Mouse (Mus musculus) midbrain, embryonic 14.5 days (tissue): ENCODE data around the gene Smg5. TPM values are rescaled to one million over a fixed set of nuclear protein-coding genes. Genes with fewer than 3 reads are reported as not detected.

ENCODE experiments used
- ATAC-seq: fragments of 200-750 bp; cut with Nextera tagmentation; 2 replicates; pipeline ENCODE4 v1.8.0; 2017; ENCODE audit warnings: moderate number of reproducible peaks, moderate library complexity; ENCODE audit not compliant: low FRiP score, low TSS enrichment
- DNase-seq: peaks from one replicate; pipeline ENCODE4 v3.0.0-alpha.2; 2015
- H3K27ac ChIP-seq: fragments of 300-500 bp; sonication (generic); replicated peaks from 2 replicates; pipeline ENCODE4 v1.5.1; 2014; ENCODE audit warnings: mild to moderate bottlenecking, low read depth, low read length, moderate library complexity
- H3K27me3 ChIP-seq: fragments of 300-500 bp; sonication (generic); 2 replicates; pipeline ENCODE4 v1.6.1; 2014; ENCODE audit warnings: low read length, control low read depth, mixed read lengths; ENCODE audit not compliant: control insufficient read depth, insufficient read depth
- H3K36me3 ChIP-seq: fragments of 300-500 bp; sonication (generic); 2 replicates; pipeline ENCODE4 v1.6.1; 2014; ENCODE audit warnings: low read length, control low read depth; ENCODE audit not compliant: control insufficient read depth, insufficient read depth
- H3K4me1 ChIP-seq: fragments of 300-500 bp; sonication (generic); 2 replicates; pipeline ENCODE4 v1.6.1; 2014; ENCODE audit warnings: mild to moderate bottlenecking, antibody characterized with exemption, low read length, control low read depth; ENCODE audit not compliant: control insufficient read depth, insufficient read depth
- H3K4me2 ChIP-seq: fragments of 300-500 bp; sonication (generic); 2 replicates; pipeline ENCODE4 v1.6.1; 2014; ENCODE audit warnings: mild to moderate bottlenecking, low read length, moderate library complexity
- H3K4me3 ChIP-seq: fragments of 300-500 bp; sonication (generic); replicated peaks from 2 replicates; pipeline ENCODE4 v1.5.1; 2014; ENCODE audit warnings: low read depth, low read length
- H3K9ac ChIP-seq: fragments of 300-500 bp; sonication (generic); replicated peaks from 2 replicates; pipeline ENCODE4 v1.6.1; 2014; ENCODE audit warnings: mild to moderate bottlenecking, low read length, moderate library complexity
- H3K9me3 ChIP-seq: fragments of 300-500 bp; sonication (generic); 2 replicates; pipeline ENCODE4 v1.6.1; 2016; ENCODE audit warnings: low read length, control low read depth, mixed read lengths; ENCODE audit not compliant: control insufficient read depth
- WGBS: fragments of 180-500 bp; shearing (Covaris S2); extraction: QIAGEN DNeasy Blood & Tissue Kit; methylation state at CpG from one replicate; pipeline ENCODE4 v1.1.7; 2014; 5-methylcytosine and 5-hydroxymethylcytosine counted together
- polyA plus RNA-seq: library from polyadenylated mRNA; unstranded; fragments of >200 nt; fragmentation: Nextera tagmentation; extraction: Ambion mirVana; gene quantifications from 2 replicates; pipeline ENCODE4 v1.2.1, GENCODE M21; 2014

Gene Smg5
- polyA plus RNA-seq, 1 experiment from 2014 or later: 57.0 TPM

GRCm38 (mm10) chr3:88411681-88412080 is 75.6 kb downstream of the Smg5 start:
- Histone ChIP-seq H3K36me3 (peaks cover 44% of the 10 kb centered on the region), H3K4me3 (no peak overlapping the region), H3K27me3 (no peaks in the 10 kb centered on the region), H3K9me3 (no peaks in the 10 kb centered on the region), H3K4me2 (no peak overlapping the region), H3K27ac (no peak overlapping the region), H3K4me1 (peaks cover 14% of the 10 kb centered on the region; the same call in 1 of the 2 replicates), H3K9ac (no peak overlapping the region)
- no peak for DNase-seq
- no peak for ATAC-seq
- WGBS: 93% methylated on average over 4 of the region's 4 CpGs

Other genes starting within 250 kb of the Smg5 start
- gene Mef2d, start 193.9 kb upstream of the Smg5 start, polyA plus RNA-seq: 22.3 and 23.7 TPM in 2 replicates
- 0.21 and 0.22 TPM in 2 replicates for gene Rhbg, start 81.6 kb upstream of the Smg5 start, polyA plus RNA-seq
- gene Gm38392, start 49.0 kb upstream of the Smg5 start, polyA plus RNA-seq: not detected in 2 replicates
- gene Tsacc, start 39.3 kb upstream of the Smg5 start, polyA plus RNA-seq: 8.0 and 8.1 TPM in 2 replicates
- gene Cct3, start 39.1 kb upstream of the Smg5 start, polyA plus RNA-seq: 444 and 493 TPM in 2 replicates
- 56.6 and 64.3 TPM in 2 replicates for gene Glmp, start 11.2 kb upstream of the Smg5 start, polyA plus RNA-seq
- gene Tmem79, start 112 bp upstream of the Smg5 start, polyA plus RNA-seq: 1.2 and 1.7 TPM in 2 replicates
- gene Paqr6, start 28.3 kb downstream of the Smg5 start, polyA plus RNA-seq: 0.63 and 1.6 TPM in 2 replicates
- not detected in 2 replicates for gene Bglap3, start 36.5 kb downstream of the Smg5 start, polyA plus RNA-seq
- gene Bglap2, start 42.4 kb downstream of the Smg5 start, polyA plus RNA-seq: not detected in 2 replicates
- gene Bglap, start 48.2 kb downstream of the Smg5 start, polyA plus RNA-seq: 0.66 TPM in 1 of 2 replicates, not detected in the other
- 24.9 and 28.3 TPM in 2 replicates for gene Pmf1, start 74.1 kb downstream of the Smg5 start, polyA plus RNA-seq
- 34.1 and 38.0 TPM in 2 replicates for gene Slc25a44, start 88.9 kb downstream of the Smg5 start, polyA plus RNA-seq
- gene Sema4a, start 124.9 kb downstream of the Smg5 start, polyA plus RNA-seq: 28.8 and 32.1 TPM in 2 replicates
- 31.0 and 34.3 TPM in 2 replicates for gene Lmna, start 173.7 kb downstream of the Smg5 start, polyA plus RNA-seq
- gene Mex3a, start 196.1 kb downstream of the Smg5 start, polyA plus RNA-seq: 50.8 and 51.8 TPM in 2 replicates
- gene Rab25, start 212.0 kb downstream of the Smg5 start, polyA plus RNA-seq: not detected in 2 replicates
- 93.4 and 154 TPM in 2 replicates for gene Lamtor2, start 216.8 kb downstream of the Smg5 start, polyA plus RNA-seq
- 42.4 and 47.8 TPM in 2 replicates for gene Ubqln4, start 217.5 kb downstream of the Smg5 start, polyA plus RNA-seq
- gene Ssr2, start 239.6 kb downstream of the Smg5 start, polyA plus RNA-seq: 110 and 114 TPM in 2 replicates